Mouse (Mus musculus) spleen, adult 18-20 months (tissue): ENCODE measurements at regions not wholly inside any gene's neighbourhood (a gene's known extent, or its start where the extent isn't known, plus 50 kb on each side); places are given as distances from the start of the nearest gene placed in this dataset.

Experiments used
- DNase-seq, 2 experiments: peaks; one replicate each; pipeline ENCODE4 v3.0.0; 2022; ENCODE audit warnings: mixed read lengths in 2 of 2

GRCm38 (mm10) chr4:32074399-32075296 is 110.8 kb downstream of the Map3k7 start:
- no peak for DNase-seq

DNA sequence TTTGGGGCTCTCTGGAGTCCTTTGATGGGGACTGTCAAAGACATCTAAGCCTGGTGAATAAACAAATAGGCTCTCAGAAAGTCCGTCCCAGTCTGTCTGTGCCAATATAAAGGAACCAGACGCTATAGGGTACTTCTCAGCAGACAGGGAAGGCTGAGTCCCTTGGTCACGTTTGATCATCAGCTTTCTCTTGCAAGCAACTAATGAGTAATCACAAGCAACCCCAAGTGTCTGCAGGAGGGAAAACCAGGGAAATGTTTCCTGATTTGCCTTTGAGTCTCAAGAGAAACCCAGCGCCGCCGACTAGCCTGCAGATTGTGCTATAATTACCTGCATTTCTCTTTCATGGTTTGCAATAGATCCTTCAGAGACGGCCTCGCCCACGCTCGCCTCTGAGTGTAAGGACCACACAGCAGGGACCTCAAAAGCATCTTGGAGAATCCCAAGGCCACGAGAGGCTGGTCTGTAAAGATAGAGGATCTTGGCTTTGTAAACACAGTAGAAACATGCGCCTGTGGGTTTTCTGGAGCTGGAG is 112.6 kb downstream of the Map3k7 start:
- DNase-seq, result no peak

DNA sequence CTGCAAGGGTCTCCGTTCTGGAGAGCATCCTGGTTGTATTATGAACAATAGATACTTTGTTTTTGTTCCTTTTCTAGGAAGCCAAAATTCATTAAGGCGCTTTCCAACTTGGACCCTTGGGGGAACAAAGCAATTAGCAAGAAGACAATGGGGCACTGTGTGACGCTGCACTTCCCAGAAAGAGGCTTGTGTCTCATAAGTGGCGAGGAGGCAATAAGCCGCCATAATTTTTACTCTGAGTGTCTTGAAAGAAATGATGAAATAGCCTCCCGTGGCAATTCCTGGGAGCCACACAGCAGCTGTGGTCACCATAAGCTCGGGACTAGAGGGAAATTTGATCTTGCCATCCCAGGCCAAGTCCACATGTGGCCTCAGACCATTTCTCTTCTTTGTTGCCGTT is 119.6 kb downstream of the Map3k7 start:
- DNase-seq, result no peak

GRCm38 (mm10) chr4:32084250-32084869 is 120.5 kb downstream of the Map3k7 start:
- no peak for DNase-seq

GRCm38 (mm10) chr4:32085040-32085439 is 121.1 kb downstream of the Map3k7 start:
- no peak for DNase-seq

DNA sequence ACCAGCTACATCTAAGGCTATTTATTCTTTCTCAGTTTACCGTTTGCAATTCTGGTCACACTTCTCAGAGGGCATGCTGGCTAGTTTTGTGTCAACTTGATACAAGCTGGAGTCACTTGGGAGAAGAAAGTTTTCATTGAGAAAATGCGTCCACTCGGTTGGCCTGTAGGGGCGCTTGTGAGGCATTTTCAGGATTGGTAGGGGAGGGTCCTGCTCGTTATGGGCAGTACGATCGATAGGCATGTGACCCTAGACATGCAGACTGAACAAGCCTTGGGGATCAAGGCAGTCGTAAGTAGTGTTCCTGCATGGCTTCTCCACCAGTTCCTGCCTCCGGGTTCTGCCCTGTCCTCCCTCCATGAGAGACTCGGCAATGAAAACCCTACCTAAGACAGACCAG is 127.2 kb downstream of the Map3k7 start:
- no peak for DNase-seq

- DNase-seq, result no peak
Observed at GRCm38 (mm10) chr4:32092320-32093041, 128.6 kb downstream of the Map3k7 start.

GRCm38 (mm10) chr4:32098233-32098632 is 134.3 kb downstream of the Map3k7 start:
- DNase-seq, result no peak

- no peak for DNase-seq
Observed at GRCm38 (mm10) chr4:32101002-32101401, 137.1 kb downstream of the Map3k7 start.

DNA sequence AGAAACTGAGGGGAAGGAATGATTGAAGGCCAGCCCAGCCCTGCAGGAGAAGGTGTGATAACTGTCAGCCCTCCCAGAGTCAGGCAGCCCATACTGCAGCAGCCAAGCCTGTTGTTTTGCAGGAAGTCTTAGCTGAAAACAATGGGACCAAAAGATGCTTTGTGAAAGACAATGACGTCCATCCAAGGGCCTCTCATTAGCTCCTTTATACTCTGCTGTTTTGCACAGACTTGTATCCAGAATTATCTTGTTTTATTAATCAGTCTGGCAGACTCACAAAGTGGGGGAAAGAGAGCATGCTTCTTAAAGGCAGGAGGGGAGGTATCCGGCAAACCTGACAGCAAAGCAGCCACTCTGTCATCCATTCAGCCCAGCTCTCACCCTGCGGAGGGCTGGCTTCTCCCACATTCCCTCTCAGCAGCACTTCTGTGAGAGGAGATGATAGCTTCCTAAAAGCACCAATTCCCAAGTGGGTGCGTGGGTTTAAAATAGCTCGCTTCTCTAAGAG is 131.9 kb upstream of the Bach2 start:
- DNase-seq, result no peak

DNA sequence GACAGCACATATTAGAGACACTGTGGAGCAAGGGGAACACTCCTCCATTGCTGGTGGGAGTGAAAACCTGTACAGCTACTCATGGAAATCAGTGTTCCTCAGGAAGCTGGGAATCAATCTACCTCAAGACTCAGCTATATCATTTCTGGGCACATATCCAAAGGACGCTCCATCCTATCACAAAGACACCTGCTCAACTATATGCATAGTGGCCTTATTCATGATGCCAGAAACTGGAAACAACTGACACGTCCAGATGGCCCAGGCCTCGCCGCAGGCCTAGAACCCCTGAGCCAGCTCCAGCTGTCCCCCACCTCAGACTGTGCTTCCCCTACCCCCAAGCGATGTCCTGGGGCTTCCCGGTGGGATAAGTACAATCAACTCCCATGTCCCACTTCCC is 116.3 kb upstream of the Bach2 start:
- DNase-seq, result no peak

- DNase-seq, result no peak
Observed at GRCm38 (mm10) chr4:32126828-32127227, 111.8 kb upstream of the Bach2 start.

DNA sequence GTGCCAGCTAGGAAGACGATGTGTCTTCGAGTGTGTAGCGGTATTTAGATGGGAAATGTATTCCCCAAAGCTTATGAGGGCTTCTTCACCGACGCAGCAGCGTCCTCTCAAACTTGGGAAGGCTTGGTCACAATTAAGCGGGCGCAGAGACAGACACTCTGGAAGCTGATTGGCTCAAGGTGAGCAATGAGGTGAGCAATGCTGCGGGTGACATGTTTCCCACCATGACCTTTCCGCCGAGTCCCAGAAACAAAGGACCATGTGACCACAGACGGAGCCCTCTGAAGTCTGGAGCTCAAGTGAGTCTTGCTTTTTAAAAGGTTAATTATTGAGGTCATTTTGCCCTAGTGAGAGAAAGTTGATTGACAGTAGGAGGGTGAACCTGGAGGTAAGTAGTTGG is 108.0 kb upstream of the Bach2 start:
- DNase-seq, result no peak

DNA sequence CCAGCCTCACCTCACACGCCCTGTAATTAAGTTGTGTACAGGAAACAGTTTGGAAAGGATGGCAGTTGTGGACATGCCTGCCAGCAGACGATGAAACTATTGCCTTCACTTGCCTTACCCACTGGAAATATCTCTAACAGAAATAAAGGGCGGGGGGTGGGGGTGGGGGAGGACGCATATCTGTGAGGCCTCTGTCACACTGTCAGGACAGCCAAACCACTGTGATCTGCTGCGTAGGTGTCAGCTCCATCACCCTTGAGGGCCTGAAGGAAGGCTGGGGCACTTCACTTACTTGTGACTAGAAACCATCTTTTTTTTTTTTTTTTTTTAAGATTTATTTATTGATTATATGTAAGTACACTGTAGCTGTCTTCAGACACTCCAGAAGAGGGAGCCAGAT is 106.8 kb upstream of the Bach2 start:
- DNase-seq, result no peak

DNA sequence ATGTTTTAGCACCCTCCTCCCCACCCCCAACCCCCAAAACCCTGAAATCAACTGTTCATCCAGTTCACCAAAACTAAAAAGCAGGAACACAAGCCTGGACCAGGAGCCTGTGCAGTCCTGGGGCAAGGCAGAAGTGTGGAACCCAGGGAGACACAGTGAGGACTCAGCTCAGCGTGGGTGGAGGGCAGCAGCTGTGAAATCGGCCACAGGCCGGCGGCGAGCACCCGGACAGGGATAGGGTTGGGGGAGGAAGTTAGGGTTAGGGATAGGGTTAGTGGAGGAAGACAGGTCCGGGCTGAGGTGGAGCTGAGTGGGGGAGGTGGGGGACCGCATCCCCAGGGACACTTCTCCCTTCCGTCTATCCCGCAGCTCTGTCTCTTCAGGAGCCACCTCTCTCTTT is 102.5 kb upstream of the Bach2 start:
- DNase-seq, result no peak

GRCm38 (mm10) chr4:32137243-32137642 is 101.4 kb upstream of the Bach2 start:
- no peak for DNase-seq

DNA sequence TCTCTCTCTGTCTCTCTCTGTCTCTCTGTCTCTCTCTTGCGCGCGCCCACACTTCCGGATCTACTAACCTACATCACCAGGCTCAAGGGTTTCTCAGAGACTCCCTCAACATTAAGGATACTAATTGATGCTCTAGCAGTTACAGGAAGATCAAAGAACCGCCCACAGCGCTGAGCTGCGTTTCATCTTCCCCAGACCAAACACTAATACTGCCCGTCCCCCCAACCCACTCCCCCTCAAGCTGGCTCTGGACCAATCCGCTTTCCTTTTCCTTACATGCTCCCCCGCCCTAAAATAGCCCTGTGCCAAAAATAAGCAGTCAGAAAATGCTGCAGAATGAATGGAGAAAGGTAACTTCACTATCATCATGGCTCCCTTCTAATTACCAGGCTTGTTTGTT is 100.6 kb upstream of the Bach2 start:
- DNase-seq, result no peak

DNA sequence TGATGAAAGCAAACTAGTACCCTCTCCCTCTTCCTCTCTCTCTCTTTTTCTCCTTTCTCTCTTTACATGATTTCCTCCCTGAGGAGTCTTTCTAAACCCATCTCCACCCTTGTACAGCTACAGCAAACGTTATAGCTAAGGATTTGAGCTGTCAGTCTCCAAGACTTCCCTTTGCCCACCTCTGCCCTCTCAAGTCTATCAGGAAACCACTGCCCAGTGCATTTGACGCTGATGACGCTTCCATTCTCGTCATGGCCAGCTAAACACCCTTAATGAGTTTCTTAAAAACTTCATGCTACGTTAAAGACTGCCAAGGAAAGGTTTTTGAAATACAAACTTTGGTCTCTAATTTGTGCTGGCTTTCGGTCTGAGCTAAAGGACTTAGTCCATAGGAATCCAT is 99.0 kb upstream of the Bach2 start:
- no peak for DNase-seq

DNA sequence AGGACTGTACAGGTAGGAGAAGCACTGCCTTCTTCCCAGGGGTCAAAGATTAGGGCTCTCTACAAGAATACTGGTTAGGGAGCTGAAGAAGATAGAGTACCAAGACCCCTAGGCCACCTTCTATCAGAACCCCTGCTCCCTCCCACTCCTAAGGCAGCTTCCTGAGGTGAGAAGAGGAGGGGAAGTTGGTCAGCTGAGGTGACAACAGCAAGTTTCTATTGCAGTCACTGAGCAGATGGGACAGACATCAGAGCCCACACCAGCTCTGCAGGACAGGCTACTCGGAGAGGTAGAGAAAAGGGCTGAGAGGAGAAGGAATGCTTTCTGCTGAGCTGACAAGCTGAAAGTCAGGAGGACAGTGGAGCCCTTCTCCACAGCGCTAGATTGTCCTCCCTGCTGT is 98.5 kb upstream of the Bach2 start:
- no peak for DNase-seq

- no peak for DNase-seq
Observed at GRCm38 (mm10) chr4:32142198-32142597, 96.4 kb upstream of the Bach2 start.

GRCm38 (mm10) chr4:32147146-32147545 is 91.5 kb upstream of the Bach2 start:
- DNase-seq, result no peak

GRCm38 (mm10) chr4:32148597-32148996 is 90.0 kb upstream of the Bach2 start:
- no peak for DNase-seq

GRCm38 (mm10) chr4:32149171-32149570 is 89.4 kb upstream of the Bach2 start:
- DNase-seq, result peak in 1 of 2 experiments; percentile 23
